Mouse (Mus musculus): ENCODE measurements at regions not wholly inside any gene's neighbourhood (a gene's known extent, or its start where the extent isn't known, plus 50 kb on each side); places are given as distances from the start of the nearest gene placed in this dataset.

DNA sequence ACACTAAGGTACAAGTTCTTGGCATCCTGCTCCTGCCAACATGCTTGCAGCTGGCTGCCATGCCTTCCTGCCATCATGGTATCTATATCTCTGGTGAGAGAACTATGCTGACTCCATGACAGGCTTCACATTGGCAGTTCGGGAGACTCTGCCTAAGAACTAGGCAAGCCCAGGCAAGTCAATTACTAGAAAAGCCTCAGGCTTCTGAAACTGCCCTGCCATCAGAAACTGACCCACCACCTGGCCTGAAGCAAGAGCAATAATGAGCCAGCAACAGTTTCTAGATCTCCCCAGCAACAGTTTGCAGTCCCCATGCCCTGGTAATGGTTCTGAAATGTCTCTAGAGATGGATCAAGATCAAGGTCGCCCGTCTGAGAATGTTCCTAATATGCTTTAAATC, 280.8 kb downstream of the Rnf152 start:
- no peak for DNase-seq

DNA sequence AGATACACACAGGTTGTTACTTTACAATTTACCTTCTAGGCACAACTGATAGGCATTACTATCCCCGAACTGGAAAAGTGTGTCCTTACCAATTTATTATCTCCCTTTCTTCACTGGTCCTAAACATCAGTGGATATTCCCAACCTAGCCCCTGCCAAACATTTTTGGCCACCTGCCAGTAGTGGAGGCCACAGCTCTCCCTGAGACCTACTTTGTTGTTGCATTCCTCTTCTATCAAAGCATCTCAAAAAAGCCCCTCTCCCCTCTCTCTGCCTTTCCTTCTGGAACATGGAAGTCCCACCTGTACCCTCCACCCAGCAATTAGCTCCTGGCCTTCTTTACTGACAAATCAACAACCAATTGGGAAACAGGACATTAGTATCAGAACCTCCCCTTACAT, 282.2 kb downstream of the Rnf152 start:
- DNase-seq: no peak

DNA sequence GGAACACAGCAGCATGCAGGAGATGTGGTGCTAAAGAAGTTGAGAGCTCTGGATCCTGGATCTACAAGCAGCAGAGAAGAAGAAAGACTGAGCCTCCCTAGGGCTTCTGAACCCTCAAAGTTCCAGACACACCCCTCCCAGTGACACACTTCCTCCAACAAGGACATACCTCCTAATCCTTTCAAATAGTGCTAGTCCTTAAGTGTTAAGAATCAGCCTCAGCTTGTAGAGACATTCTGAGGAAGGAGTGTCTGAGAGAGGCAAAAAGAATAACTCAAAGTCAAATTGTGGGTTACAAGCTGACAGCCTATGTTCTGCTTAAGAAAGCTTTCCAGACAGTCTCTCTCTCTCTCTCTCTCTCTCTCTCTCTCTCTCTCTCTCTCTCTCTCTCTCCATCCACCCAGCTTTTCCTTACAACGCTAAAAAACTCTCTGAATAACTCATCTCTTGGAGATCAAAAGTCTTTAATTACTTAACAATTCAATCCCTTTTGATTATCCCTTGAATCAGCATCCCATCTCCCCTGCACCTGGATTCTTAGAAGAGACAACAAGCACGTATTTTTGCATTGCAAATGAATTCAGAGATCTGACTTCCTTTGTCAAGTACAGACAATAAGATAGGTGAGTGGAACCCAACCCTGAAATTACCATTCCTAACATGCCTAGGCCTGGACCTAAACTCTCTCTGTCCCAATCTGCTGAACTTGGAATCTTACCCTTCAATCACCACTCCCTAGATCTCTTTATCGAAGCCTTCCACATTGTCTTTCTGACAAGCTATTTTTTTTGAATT, 285.7 kb downstream of the Rnf152 start:
- no peak for DNase-seq

DNA sequence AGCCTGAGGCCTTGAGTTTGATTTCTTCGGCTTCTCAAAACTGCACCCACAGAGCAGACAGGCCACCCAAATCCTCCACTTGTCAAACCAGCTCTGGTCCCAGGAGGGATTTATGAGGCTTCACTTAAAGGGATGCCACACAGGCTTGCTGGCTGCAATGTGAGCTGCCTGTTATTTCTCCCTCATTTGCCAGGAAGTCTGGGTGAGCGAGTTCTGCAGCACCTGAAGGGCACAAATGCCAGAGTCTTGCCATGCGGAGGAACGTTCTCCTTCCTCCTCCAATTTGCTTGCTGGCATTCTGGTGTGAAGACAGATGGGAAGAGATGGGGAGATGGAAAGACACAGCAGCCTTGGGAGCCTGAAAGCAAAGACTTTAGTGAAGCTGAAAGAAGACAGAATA, 288.6 kb downstream of the Rnf152 start:
- no peak for DNase-seq

DNA sequence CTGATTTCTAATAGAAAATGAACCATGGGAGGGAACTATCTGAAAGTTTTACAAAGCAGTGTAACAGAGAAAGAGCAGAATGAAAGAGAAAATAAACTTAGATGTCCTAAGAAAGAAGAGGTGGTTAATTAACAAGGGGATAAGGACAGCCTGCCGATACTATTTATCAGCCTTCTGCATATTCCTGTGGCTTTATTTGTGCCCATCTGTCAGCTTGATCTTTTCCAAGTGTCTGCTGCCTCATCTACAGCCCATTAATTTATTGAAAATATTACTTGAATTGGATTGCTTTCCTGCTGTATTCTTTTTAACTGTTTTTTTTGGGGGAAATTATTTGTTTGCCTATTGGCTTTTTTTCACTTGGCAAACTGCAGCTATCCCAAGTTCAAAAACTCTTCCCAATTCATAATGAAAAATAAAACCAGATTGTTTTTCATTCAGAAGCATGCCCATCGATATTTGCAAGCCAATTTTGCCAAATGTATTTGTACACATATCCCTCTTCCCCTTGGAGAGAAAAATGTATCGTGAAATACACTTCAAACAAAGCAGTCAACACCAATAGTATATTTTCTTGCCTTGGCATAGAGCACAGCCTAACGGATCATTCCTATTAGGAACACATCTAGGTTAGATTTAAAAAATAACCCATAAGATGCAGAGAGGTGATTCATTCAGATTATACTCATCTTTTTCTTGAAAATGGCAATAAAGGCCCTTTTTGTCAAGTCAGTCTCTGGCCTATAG, 289.3 kb downstream of the Rnf152 start:
- no peak for DNase-seq

DNA sequence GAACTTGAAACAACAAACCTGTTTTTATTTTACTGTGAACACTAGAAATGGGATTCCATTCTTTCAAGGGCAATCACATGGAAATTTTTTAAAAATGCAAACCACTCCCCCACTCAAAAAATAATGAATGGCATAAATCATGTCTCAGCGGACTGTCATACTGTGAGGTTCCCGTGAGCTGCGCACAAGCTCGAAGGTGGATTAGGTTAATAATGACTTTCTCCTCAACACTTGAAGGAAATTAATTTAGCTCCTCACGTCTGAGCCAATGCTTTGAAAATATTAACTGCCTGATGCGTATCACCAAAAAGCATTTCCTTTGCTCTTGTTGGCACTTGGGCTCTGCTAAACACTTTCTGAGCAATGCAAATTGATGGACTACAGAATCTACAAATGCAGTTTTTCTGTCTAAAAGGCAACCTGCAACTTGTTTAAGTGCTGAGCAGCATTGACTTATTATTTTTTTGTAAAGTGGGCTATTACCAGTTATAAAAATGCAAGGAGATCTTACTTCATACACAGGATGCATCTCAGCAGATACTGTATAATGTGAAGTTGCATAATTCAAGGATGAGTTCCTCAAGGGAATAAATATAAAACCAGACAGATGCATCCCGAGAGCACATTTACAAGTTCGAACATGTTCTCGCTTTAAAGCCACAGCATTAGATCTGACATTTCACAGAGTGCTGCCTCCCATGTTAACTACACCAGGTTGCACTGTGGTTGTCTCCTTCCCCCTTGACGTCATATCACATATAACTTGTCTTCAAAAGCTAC, 282.4 kb downstream of the Cdh20 start:
- no peak for DNase-seq

Data from heart, adult 18-20 months (tissue).